Mouse (Mus musculus) MEL (cell line): ENCODE measurements around the gene Cep72.
A peak's percentile ranks its signal among the peaks of the same experiment; 100 is the strongest.

Experiments used
- CHD2 ChIP-seq: IDR thresholded peaks from 2 replicates; pipeline ENCODE4 v1.6.1; 2011; ENCODE audit warnings: low read length, improper control_type of control experiment
- CTCF ChIP-seq, 3 experiments: IDR thresholded peaks in 2 of 3; conservative IDR thresholded peaks in 1 of 3; 2 replicates each; pipeline ENCODE4 v1.5.1; 2011 to 2012; ENCODE audit warnings: low read length in 3 of 3, low read depth in 2 of 3, mild to moderate bottlenecking in 2 of 3, improper control_type of control experiment in 1 of 3, inconsistent platforms in 1 of 3, mixed read lengths in 1 of 3, moderate library complexity in 1 of 3; ENCODE audit not compliant: control insufficient read depth in 1 of 3, insufficient read depth in 1 of 3, poor library complexity in 1 of 3, severe bottlenecking in 1 of 3
- ELF1 ChIP-seq: IDR thresholded peaks from 2 replicates; pipeline ENCODE4 v1.6.1; 2014; ENCODE audit warnings: low read depth, mild to moderate bottlenecking, inconsistent platforms, low read length, improper control_type of control experiment, moderate library complexity
- EP300 ChIP-seq, 2 experiments: IDR thresholded peaks; 2 replicates each; pipeline ENCODE4 v1.6.1; 2011; ENCODE audit warnings: improper control_type of control experiment in 2 of 2, low read length in 2 of 2, low read depth in 1 of 2, mild to moderate bottlenecking in 1 of 2
- ETS1 ChIP-seq: IDR thresholded peaks from 2 replicates; pipeline ENCODE4 v1.6.1; 2012; ENCODE audit warnings: low read depth, mild to moderate bottlenecking, inconsistent platforms, low read length, improper control_type of control experiment, moderate library complexity
- HCFC1 ChIP-seq: IDR thresholded peaks from 2 replicates; pipeline ENCODE4 v1.6.1; 2012; ENCODE audit warnings: low read depth, mild to moderate bottlenecking, inconsistent platforms, low read length, improper control_type of control experiment, moderate library complexity
- MAX ChIP-seq: IDR thresholded peaks from 2 replicates; pipeline ENCODE4 v1.6.1; 2011; ENCODE audit warnings: low read length, improper control_type of control experiment
- POLR2A ChIP-seq, 2 experiments: IDR thresholded peaks; 2 replicates each; pipeline ENCODE4 v1.6.1; 2011 to 2012; ENCODE audit warnings: low read length in 2 of 2, mild to moderate bottlenecking in 2 of 2, control low read depth in 1 of 2, improper control_type of control experiment in 1 of 2, low read depth in 1 of 2, moderate library complexity in 1 of 2; ENCODE audit not compliant: control insufficient read depth in 1 of 2, insufficient read depth in 1 of 2, poor library complexity in 1 of 2
- RAD21 ChIP-seq: IDR thresholded peaks from 2 replicates; pipeline ENCODE4 v1.6.1; 2011; ENCODE audit warnings: mild to moderate bottlenecking, low read depth, low read length, improper control_type of control experiment
- SIN3A ChIP-seq: IDR thresholded peaks from 2 replicates; pipeline ENCODE4 v1.6.1; 2012; ENCODE audit warnings: low read length, improper control_type of control experiment, inconsistent platforms
- SMC3 ChIP-seq: IDR thresholded peaks from 2 replicates; pipeline ENCODE4 v1.6.1; 2011; ENCODE audit warnings: low read depth, low read length, improper control_type of control experiment
- TCF12 ChIP-seq: IDR thresholded peaks from 2 replicates; pipeline ENCODE4 v1.6.1; 2014; ENCODE audit warnings: low read depth, mild to moderate bottlenecking, inconsistent platforms, low read length, improper control_type of control experiment, moderate library complexity
- ZKSCAN1 ChIP-seq: IDR thresholded peaks from 2 replicates; pipeline ENCODE4 v1.6.1; 2012; ENCODE audit warnings: low read depth, mild to moderate bottlenecking, inconsistent platforms, low read length, improper control_type of control experiment, moderate library complexity
- ZNF384 ChIP-seq: IDR thresholded peaks from 2 replicates; pipeline ENCODE4 v1.6.1; 2012; ENCODE audit warnings: low read depth, mild to moderate bottlenecking, inconsistent platforms, low read length, improper control_type of control experiment

DNA sequence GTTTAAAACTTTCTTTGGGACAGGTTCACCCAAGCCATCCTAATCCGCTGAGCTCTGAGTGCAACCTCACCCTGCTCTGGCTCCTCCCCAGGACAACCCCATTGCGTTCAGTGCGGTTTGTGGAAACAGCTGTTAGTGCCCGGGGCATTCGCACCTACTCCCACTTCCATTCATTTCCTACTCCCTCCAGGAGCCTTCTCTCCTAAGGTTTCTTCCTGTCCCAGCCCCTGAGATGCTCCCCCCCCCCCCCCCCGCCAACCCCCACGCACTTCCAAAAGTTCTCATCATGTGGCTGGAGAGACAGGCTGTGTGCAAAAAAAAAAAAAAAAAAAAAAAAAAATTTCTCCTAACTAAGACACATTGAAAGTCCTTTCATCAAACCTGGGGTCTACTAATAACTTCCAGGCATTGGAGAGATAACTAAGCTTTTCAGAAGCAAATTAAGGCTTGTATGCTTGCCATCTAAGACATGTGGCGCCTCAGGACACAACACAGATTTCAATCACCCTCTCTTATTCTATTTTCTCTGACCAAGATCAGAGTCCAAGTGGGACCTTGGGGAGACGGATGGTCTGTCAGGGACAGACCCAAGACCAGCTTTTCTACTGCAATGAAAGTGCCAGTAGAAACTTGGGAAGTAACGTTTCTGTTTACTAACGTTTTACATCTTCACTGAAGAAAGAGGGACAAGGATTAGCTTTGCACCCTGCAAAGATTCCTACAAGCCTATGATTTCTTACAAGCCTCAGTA, 454 bp upstream of the Cep72 start:
- no peak for TF ChIP-seq POLR2A (IDR thresholded peaks at IDR 0.05; ENCODE audit: control insufficient read depth in 1 of 2, insufficient read depth in 1 of 2, low read depth in 1 of 2, low read length in 2 of 2, poor library complexity in 1 of 2)
- TF ChIP-seq CTCF (IDR thresholded peaks at IDR 0.05 in 2 of 3, conservative IDR thresholded peaks at IDR 0.05 in 1 of 3; ENCODE audit: control insufficient read depth in 1 of 3, insufficient read depth in 1 of 3, low read depth in 2 of 3, low read length in 3 of 3, poor library complexity in 1 of 3, severe bottlenecking in 1 of 3) = no peak
- TF ChIP-seq RAD21 = no peak
- TF ChIP-seq HCFC1 = no peak
- TF ChIP-seq ELF1 = no peak
- no peak for TF ChIP-seq CHD2
- 0 out of 2 replicates have a peak, but pooled peaks have one; percentile 30 for TF ChIP-seq ETS1
- TF ChIP-seq TCF12 = no peak
- no peak for TF ChIP-seq MAX
- no peak for TF ChIP-seq EP300 (IDR thresholded peaks at IDR 0.05; ENCODE audit: low read depth in 1 of 2, low read length in 2 of 2)
- no peak for TF ChIP-seq ZKSCAN1
- no peak for TF ChIP-seq SMC3
- TF ChIP-seq ZNF384 = peak; percentile 58
- no peak for TF ChIP-seq SIN3A
